Mouse (Mus musculus) right cerebral cortex, postnatal 25 days (tissue): Measurements from ENCODE around the gene Nfatc4.

Experiments
- DNase-seq: peaks from one replicate; pipeline ENCODE4 v3.0.0; 2022

Gene Nfatc4

DNA sequence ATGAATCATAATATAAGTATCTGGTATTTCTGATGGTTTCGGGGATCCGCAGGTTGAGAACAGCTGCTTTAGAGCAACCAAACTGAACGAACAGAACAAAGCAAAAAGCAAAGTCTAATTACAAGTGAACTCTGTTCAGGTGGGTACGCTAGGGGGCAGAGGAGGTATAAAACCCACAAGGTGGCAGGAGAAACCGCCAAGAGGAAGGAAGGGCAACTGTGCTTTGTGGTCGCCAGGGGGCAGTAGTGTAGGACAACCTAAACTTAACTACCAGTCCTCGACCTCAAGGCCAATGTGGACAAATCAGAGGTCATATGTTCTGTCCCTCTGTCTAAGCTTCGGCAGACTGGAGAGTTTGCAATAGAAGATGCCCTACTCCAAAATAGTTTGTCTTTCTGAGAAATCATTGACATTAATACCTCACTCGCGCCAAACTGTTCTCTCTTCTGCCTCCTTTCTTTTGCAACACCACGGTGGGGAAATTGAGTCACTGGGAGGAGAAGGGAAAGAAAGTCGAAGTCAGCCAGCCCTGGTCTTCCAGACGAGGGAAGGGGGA, 431 bp upstream of the Nfatc4 start:
- DNase-seq, result peak; percentile 32

DNA sequence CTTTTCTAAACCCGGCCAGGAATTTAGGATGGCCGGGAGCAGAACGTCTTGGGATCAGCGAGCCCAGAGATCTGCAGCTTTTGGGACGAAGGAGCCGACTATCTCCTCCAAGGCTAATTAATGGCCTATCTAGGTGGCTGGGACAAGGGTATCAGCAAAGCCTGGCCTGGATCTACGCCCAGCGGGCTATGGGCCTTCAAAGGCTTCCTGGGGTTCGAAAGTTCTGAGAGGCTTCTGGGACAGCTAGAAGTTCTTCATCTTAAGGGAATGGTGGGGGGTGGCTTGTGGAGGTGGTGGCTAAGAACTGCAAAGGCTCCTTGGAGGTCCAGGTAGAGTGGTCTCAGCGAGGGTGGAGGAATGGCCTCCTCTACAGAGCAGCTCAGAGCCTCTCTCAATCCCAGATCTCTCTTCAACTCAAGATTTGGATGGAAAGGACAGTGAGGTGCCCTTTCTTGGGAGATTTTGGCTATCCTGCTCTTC, 1.1 kb downstream of the Nfatc4 start:
- no peak for DNase-seq

DNA sequence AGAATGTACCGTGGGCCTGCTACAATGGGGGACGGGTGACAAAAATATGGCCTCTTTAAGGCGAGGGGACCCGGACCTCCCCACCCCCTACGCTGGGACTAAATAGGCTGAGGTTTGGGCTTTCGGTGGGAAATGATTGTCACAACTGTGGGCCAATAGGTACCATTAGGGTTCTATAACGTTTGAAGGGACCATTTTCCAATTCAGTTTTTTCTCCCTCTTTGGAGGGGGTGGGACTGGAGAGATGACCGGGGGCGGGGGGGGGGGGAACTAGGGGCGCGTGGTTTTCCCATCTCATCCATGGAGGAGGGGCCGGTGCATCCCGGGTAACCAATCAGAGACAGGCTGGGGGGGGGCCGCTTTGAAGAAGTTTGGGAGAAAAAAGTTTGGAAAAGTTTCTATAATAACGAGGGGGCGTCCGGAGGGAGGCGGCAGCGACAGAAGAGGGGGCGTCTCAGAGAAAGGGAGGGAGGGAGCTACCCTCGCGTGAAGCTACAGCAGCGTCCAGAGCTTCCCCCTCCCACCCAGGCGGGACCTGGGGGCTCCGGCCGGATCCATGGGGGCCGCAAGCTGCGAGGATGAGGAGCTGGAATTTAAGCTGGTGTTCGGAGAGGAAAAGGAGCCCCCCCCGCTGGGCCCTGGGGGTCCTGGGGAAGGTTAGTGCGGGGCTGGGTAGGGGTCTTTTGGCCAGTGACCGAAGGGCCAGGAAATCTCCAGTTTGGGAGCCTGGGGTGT, 1.7 kb downstream of the Nfatc4 start:
- DNase-seq, result no peak

DNA sequence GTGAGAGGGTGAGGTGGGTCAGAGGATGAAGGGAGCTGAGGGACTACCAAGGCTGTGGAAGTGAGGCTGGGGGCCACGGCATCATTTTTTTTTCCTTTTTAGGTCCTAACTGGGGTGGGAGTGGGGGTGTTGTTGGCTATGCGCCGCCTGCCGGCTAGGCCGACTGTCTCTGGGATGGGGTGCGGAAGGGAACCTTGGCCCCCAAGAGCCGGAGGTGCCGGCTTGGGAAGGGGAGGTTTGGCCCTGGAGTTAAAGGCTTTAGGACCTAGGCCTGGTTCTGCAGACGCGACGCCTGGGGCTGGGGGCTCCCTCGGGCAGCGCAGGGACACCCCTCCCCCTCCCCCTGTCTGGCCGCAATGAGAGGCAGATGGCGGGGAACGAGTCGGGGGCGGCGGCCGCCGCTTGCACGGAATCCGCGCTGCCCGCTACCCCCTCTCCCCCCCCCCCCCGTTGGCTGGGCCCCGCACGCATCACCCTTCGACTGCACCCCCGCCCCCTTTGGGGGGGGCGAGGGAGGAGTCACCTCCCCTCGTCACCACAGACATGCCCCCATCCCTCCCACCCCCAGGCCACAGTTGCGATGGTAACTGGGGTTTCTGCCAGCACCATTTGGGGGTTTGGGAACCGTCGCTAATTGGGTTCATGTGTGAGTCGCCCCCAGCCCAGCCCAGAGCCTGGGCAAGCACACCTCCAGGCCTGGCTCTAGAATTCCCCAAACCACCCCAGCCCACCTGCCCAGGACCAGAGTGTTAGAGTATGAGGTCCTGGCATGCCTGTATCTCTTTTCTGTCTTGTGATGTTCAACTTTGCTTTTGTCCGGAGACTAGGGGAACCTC, 2.5 kb downstream of the Nfatc4 start:
- no peak for DNase-seq

DNA sequence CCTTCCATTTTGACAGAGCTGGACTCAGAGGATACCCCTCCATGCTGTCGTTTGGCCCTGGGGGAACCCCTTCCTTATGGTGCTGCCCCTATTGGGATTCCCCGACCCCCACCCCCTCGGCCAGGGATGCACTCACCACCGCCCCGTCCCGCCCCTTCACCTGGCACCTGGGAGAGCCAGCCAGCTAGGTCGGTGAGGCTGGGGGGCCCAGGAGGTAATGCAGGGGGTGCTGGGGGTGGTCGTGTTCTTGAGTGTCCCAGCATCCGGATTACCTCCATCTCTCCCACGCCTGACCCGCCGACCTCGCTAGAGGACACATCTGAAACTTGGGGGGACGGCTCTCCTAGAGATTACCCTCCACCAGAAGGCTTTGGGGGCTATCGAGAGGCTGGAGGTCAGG, 3.2 kb downstream of the Nfatc4 start:
- DNase-seq, result no peak

DNA sequence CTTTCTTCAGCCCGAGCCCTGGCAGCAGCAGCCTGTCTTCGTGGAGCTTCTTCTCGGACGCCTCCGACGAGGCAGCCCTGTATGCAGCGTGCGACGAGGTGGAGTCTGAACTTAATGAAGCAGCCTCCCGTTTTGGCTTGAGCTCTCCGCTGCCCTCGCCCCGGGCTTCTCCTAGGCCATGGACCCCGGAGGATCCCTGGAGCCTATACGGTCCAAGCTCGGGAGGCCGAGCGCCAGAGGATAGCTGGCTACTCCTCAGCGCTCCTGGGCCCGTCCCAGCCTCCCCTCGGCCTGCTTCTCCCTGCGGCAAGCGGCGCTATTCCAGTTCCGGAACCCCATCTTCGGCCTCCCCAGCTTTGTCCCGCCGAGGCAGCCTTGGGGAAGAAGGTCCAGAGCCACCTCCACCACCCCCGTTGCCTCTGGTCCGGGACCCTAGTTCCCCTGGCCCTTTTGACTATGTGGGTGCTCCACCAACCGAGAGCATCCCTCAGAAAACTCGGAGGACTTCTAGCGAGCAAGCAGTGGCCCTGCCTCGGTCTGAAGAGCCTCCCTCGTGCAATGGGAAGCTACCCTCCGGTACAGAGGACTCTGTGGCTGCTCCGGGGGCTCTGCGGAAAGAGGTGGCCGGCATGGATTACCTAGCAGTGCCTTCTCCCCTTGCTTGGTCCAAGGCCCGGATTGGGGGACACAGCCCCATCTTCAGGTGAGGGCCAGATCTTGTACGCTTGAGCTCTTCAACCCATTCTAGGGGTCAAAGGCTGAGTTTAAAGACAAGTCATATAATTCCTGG, 3.8 kb downstream of the Nfatc4 start:
- no peak for DNase-seq

DNA sequence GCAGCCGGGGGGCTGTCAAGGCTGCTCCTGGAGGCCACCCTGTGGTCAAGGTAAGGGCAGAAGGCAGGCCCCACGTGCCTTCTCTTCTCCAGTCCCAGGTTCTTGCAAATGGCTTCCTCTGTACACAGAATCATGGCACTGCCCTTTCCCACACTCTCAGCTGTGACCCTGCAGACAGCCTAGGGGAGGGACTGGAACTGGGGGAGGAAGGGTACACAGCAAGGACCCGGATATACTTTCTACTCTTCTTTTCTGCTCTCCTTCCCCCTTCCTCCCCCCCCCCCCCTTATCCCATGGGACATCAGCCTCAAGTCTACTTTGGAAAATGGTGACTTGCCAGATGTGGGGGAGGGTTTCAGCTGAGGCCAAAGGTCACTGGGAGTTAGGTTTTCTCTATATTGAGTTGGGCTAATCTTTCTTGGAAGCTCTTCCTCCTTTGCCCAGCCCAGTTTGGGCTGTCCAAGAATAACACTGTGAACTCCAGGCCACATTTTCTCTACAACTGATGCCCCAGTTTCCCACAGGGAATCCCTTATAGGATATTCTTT, 5.8 kb downstream of the Nfatc4 start:
- DNase-seq, result no peak

DNA sequence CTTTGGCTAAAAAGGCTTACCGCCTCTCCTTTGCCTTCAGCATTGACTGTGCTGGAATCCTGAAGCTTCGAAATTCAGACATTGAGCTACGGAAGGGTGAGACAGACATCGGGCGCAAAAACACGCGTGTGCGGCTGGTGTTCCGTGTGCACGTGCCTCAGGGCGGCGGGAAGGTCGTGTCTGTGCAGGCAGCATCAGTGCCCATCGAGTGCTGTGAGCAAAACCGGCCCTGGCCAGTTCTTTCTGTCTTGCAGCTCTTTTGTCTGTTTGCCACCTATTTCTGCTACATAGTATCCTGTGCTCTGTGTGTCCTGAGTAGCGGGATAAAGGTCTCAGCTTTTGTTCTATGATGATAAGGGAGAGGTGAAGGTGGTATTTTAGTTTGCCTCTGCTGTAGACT, 6.9 kb downstream of the Nfatc4 start:
- DNase-seq, result no peak

DNA sequence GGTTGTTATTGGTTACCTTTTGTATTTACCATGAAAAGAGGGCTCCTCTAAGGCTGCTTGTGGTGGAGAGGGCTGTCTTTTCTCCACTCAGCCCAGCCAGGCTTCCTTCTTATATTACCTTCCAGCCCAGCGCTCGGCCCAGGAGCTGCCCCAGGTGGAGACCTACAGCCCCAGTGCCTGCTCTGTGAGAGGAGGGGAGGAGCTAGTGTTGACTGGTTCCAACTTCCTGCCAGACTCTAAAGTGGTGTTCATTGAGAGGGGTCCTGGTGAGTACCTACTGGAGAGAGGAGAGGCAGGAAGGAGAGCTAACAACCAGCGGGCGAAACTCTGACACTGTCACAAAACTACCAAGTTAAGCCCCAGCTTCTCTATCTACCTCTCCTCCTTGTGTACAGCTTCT, 7.4 kb downstream of the Nfatc4 start:
- DNase-seq, result no peak

DNA sequence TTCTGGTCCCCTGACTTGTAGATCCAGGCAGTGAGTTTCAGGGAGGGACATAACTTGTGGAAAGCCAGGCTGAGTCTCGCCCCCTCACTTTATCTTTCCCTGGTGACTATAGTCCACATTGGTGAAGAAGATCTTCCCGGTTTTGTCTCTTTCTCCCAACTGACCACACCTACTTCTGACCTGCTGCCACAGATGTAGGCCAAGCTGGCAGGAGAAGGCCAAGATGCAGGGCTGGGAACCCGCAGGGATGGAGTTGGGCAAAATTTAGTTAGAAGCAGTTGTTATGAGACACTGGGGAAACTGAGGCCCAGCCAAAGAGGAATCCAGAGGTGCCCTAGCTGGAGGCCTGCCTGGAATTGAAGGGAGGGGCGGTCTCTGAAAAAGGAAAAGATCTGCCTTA, 10.2 kb downstream of the Nfatc4 start:
- no peak for DNase-seq

DNA sequence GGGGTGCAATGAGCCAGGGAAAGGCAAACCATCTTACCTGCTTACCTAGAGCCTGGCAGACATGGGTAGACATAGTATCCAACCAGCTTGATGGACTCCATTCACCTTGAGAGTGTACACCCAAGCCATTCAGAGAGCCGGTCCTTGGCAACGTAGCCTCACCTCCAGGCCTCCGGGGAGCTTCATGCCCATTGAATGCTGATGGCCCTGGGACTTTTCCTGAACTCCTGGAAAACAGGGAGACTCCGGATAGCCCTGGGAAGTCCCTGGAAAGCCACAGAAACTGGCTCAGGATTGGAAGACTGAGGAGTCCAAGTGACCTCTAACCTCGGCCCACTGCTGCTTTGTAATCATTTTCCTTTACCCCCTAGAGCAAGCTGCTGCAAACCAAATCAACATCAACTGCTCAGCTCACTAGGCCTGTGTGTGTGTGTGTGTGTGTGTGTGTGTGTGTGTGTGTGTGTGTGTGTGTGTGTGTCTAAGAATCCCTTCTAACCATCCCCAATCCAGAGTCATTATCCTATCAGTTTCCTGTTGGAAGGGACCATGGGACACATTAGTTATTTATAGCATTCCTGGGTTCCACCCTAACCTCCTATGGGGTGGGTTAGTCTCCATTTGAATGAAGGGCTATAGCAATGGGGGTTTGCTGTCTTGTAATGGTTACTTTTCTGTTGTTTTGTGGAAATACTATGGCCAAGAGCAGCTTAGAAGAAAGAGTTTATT, 12.0 kb downstream of the Nfatc4 start:
- DNase-seq, result no peak

DNA sequence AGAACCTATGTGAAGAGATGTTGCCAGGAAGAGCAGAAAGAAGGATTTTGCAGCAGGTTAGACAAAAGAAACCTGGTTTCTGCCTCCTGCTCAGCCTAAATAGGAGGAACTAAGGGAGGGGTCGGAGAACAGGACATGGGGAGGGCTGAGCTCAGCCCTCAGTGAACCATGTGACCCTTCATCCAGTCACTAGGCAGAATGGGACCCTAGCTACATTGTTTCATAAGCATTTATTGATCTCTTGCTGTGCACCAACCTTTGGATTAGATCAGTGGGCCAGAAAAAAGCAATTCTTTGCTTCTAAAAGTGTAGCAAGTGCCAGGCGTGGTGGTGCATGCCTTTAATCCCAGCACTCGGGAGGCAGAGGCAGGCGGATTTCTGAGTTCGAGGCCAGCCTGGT, 15.4 kb downstream of the Nfatc4 start:
- DNase-seq, result no peak

DNA sequence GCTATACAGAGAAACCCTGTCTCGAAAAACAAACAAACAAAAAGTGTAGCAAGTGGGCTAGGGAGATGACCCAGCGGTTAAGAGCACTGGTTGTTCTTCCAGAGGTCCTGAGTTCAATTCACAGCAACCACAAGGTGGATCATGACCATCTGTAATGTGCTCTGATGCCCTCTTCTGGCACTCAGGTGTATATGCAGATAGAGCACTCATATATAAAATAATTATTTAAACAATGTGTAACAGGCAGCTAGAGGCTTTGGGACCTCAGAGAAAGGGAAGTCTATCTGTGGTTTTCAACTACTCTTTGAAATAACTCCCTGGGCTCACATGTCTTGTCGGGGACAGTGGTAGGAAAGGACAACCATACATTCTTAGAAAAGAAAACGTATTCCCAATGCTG, 15.8 kb downstream of the Nfatc4 start:
- no peak for DNase-seq

DNA sequence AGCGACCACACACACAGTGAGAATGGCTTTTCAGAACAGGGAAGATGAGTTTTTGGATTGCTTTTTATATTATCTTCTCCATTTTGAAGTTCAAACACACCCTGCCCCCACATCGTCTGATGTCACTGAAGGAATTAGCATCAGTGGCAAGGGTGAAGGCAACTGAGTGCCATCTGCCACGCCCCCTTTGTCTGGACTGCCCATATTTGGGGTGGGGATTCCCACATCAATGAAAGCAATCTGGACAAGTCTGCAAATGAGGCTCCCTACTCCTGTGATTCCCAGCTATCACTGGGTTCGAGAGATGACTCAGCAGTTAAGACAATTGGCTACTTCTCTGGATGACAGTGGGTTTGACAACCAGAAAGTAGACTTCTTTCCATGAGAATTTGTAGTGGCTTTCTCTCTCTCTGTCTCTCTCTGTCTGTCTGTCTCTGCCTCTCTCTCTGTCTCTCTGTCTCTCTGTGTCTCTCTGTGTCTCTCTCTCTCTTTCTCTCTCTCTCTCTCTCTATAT, 18.0 kb downstream of the Nfatc4 start:
- DNase-seq, result no peak

DNA sequence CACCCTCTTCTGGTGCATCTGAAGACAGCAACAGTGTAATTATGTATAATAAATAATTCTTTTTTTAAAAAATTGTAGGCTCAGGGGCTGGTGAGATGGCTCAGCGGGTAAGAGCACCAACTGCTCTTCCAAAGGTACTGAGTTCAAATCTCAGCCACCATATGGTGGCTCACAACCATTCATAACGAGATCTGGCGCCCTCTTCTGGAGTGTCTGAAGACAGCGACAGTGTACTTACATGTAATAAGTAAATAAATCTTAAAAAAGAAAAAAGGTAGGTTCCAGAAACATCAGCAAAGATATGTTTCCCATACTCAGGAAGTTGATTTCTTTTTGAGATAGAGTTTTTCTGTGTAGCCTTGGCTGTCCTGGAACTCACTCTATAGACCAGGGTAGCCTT, 19.9 kb downstream of the Nfatc4 start:
- no peak for DNase-seq

DNA sequence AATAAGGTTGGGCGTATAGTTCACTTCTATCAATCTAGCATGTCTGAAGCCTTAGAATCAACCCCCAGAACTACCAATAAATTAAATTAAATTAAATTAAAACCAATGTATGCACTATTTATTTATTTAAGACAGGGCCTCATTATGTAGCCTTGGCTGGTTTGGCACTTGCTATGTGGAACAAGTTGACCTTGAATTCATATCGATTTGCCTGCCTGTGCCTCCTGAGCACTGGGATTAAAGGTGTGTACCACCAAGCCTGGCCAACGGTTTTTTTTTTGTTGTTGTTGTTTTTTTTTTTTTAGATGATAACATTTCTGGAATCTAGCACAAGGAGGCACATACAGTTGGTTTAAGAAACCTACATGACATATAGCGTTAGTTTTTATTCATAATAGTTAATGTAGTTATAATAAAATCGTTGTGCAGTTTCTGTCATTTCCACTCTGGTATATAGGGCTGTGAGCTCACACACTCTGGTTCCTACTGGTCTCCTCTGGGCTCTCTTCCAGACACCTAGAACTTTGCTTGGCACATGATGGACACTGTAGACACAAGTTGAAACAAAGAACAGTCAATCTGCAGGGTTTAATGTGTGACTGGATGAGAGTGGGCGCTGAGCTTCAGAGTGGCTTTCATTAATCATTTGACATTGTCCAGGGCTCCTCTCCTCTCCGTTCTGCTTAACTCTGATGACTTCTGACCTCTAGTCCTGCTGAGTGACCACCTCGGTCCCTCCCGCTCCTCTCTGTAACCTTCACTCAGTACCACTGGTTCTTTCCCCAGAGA, 22.8 kb downstream of the Nfatc4 start:
- DNase-seq, result no peak

DNA sequence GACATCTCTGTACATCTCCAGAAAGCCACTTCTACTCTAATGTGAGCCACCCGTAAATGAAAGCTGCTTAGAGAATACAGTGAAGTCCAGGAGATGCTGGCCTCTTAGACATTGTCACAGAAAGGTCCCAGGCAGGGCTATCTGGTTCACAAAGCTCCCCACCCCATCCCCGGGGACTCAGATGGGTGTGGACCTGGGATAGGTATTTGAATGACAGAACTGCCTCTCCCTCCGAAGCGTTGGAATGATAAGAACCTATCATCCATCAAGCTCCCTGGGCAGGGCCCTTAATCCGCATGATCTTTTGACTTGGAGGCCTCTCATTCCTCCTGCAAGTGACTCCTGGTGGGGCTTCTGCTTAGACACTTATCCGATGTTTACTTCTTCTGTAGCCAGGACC, 27.9 kb downstream of the Nfatc4 start:
- DNase-seq, result no peak

DNA sequence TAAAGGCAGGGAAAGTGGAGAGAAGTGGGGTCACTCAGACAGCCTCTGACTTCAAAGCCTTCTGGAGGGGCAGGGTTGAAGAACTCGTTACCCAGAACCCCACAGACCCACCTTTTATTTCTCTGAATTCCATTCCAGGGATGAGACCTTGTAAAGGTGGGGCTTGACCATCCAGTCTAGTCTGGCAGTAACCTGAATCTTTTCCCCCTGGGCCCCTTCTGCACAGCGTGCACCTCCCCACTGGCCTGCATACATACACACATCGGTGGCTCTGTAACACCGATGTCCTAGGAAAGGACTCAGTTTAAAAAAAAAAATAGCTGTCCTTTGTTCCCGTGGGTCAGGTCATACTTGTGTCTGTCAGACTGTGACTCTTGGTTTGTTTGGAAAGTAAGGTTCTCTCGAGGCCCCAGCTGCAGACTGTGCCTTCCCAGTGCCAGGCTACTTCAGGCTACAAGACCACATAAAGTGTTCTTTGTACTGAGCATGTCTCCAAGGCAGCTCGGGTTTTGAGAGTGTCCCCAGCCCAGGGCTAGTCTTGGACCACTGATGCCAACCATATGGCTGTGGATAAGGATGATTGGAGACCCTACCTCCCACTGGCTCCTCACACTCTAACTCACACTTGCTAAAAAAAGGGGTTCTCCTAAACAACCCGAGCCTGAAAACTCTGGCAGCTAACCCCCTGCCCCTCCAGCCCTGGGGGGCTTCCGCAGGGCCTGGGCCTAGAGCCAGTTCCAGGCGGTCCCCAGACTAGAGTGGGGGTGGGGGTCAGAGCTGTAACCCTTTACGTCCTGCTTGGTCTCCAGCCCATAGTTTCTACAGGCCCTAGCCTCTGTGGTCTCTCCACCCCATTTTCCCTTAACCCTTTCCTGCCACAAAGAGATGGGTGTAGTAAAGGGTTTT, 30.0 kb downstream of the Nfatc4 start:
- DNase-seq, result no peak

DNA sequence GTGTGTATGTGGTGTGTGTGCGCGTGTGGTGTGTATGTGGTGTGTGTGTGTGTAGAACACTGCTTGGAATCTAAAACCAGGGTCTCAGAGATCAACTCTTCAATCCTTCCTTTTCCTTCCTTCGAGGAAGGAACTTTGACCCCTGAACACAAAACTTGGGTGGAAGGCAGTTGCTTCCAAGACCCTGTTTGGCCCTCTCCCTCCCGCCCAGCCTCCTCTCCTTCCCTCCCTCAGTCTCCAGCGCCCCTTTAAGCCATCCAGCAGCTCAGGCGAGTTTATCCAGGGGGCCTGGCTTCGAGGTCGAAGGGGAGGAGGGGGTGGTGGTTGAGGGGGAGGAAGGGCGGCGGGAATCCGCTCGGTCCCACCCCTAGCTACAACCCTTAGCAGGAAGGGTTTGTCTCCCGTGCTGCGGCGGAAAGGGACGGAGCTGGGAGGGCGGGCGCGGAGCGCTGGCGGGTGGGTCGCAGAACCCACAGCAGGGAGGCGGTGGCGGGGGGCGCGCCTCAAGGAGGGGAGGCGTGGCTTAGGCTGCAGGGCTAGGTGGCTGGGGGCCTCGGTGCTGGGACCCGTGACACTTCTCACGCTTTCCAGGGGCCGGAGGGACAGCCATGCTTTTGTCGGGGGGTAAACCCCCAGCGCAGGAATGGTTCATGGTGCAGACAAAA, 30.8 kb downstream of the Nfatc4 start, which contains the start of gene Nynrin:
Gene Nynrin (plus strand): TSS at position 390 of the 665 bp plus-strand sequence.
- DNase-seq, result peak; percentile 31
